Mouse (Mus musculus): ENCODE results near the gene Igfals.
A peak's percentile ranks its signal among the peaks of the same experiment; 100 is the strongest.

Igfals gene

GRCm38 (mm10) chr17:24861785-24862184, 4.0 kb upstream of the Igfals start:
- no peak for DNase-seq (ENCODE audit: low spot score in 2 of 2)

GRCm38 (mm10) chr17:24867914-24868313, 2.1 kb downstream of the Igfals start:
- DNase-seq (ENCODE audit: low spot score in 2 of 2) = no peak

GRCm38 (mm10) chr17:24873695-24874404, 8.1 kb downstream of the Igfals start:
- no peak for DNase-seq (ENCODE audit: low spot score in 2 of 2)

GRCm38 (mm10) chr17:24874405-24874745, 8.6 kb downstream of the Igfals start:
- DNase-seq (ENCODE audit: low spot score in 2 of 2) = no peak

- DNase-seq (ENCODE audit: low spot score in 2 of 2) = no peak
Measured at GRCm38 (mm10) chr17:24874989-24875388, 9.2 kb downstream of the Igfals start.

- DNase-seq (ENCODE audit: low spot score in 2 of 2) = no peak
Measured at GRCm38 (mm10) chr17:24877336-24878116, 11.7 kb downstream of the Igfals start.

- no peak for DNase-seq (ENCODE audit: low spot score in 2 of 2)
Measured at GRCm38 (mm10) chr17:24878117-24878397, 12.3 kb downstream of the Igfals start.

GRCm38 (mm10) chr17:24878531-24878930, 12.7 kb downstream of the Igfals start:
- no peak for DNase-seq (ENCODE audit: low spot score in 2 of 2)

GRCm38 (mm10) chr17:24881738-24882440, 16.1 kb downstream of the Igfals start:
- no peak for DNase-seq (ENCODE audit: low spot score in 2 of 2)

- DNase-seq (ENCODE audit: low spot score in 2 of 2) = no peak
Measured at GRCm38 (mm10) chr17:24884391-24884790, 18.6 kb downstream of the Igfals start.

- DNase-seq (ENCODE audit: low spot score in 2 of 2) = no peak
Measured at GRCm38 (mm10) chr17:24885356-24886133, 19.7 kb downstream of the Igfals start.

- DNase-seq (ENCODE audit: low spot score in 2 of 2) = peak; percentile 83 to 98
Measured at GRCm38 (mm10) chr17:24886134-24886931, 20.5 kb downstream of the Igfals start, which contains the start of the genes Nubp2 and Spsb3. Nubp2 (minus strand) TSS chr17:24886349. Spsb3 (plus strand) TSS chr17:24886643.

- DNase-seq (ENCODE audit: low spot score in 2 of 2) = no peak
Measured at GRCm38 (mm10) chr17:24886932-24887271, 21.1 kb downstream of the Igfals start.

- DNase-seq (ENCODE audit: low spot score in 2 of 2) = no peak
Measured at GRCm38 (mm10) chr17:24887291-24888080, 21.7 kb downstream of the Igfals start.

GRCm38 (mm10) chr17:24888862-24889261, 23.1 kb downstream of the Igfals start:
- DNase-seq (ENCODE audit: low spot score in 2 of 2) = no peak

- no peak for DNase-seq (ENCODE audit: low spot score in 2 of 2)
Measured at GRCm38 (mm10) chr17:24890151-24891092, 24.6 kb downstream of the Igfals start.

- DNase-seq (ENCODE audit: low spot score in 2 of 2) = no peak
Measured at GRCm38 (mm10) chr17:24891321-24891720, 25.5 kb downstream of the Igfals start.

GRCm38 (mm10) chr17:24892785-24893184, 27.0 kb downstream of the Igfals start:
- no peak for DNase-seq (ENCODE audit: low spot score in 2 of 2)

- DNase-seq (ENCODE audit: low spot score in 2 of 2) = no peak
Measured at GRCm38 (mm10) chr17:24893276-24893675, 27.5 kb downstream of the Igfals start.
